Mouse (Mus musculus): ENCODE data around the gene Slc26a3. TPM values are rescaled to one million over a fixed set of nuclear protein-coding genes. Genes with fewer than 3 reads are reported as not detected.
"Not testable (repeated sequence)": the region's sequence is repeated elsewhere in the genome, so short reads cannot be mapped to it uniquely, and the experiment has no call there.

The Slc26a3 gene
- total RNA-seq, 1 experiment from 2014 or later = not detected

DNA sequence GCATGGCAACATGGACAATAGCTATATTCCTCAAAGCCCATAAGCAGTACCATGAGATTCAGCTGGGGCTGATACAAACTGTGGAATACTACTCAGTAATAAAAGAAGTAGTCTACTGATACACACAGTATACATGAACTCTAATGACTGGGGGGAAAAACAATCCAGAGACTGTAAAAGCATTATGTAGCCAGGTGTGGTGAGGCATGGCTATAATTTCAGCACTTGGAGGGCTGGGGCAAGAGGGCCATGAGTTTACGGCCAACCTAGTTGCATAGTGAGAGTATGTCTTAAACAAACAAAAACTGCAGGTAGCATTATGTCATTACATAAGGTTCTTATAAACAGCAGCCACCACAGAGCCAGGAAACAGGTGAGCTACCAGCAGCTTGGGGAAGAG, 10.2 kb downstream of the Slc26a3 start:
- no peak for ATAC-seq (replicated peaks in 1 of 2; ENCODE audit: insufficient read depth in 1 of 2, low FRiP score in 2 of 2, low TSS enrichment in 1 of 2, low read depth in 1 of 2, poor library complexity in 2 of 2, severe bottlenecking in 2 of 2)

DNA sequence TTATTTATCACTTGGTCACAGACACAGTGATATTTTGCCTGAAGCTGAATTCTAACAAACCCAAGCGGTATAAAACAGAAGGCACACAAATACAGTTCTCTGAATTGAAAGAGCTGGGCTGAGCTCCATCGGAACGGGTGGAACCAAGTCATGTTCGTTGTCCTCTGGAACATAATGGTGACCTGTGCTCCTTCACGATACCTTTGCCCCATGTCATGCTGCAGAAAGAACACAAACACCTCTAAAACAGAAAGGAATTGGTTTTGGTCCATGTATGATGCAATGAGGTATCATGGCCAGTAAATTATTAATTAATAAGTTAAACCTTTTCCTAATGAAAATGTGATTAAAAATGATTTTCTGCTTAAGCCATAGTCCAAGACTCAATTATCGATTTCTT, 11.3 kb downstream of the Slc26a3 start:
- no peak for ATAC-seq (replicated peaks in 1 of 2; ENCODE audit: insufficient read depth in 1 of 2, low FRiP score in 2 of 2, low TSS enrichment in 1 of 2, low read depth in 1 of 2, poor library complexity in 2 of 2, severe bottlenecking in 2 of 2)

DNA sequence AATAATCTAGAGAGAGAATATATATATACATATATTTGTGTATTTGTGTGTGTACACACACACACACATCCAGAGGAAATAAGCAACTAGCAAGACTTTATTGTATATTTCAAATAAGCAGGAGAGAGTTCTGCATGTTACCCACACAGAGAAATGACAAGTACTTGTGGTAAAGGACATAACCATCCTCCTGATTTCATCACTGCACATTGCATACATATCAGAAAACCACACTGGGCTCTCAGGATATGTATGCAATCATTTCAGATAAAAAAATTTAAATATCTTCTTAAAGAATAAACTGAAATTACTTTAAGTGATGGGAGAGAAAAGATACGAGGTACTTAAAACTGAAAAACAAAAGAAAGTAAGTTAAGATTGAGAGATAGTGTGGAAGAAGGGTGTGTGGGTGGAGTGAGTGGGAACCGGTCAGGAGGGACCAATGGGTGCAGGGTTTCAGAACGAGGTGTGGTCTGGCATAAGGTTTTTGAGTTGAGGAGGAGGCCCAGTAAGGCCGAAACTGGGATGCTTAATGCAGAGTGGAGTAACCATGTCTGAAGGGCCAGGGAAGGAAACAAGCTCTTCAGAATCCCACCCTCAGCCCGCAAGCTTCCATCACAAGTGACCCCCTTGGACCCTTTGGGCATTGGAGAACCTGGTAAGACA, 14.0 kb downstream of the Slc26a3 start:
- ATAC-seq (replicated peaks in 1 of 2; ENCODE audit: insufficient read depth in 1 of 2, low FRiP score in 2 of 2, low TSS enrichment in 1 of 2, low read depth in 1 of 2, poor library complexity in 2 of 2, severe bottlenecking in 2 of 2) = peak in 1 of 2 experiments; percentile 48; a peak in 1 of 4 replicates

DNA sequence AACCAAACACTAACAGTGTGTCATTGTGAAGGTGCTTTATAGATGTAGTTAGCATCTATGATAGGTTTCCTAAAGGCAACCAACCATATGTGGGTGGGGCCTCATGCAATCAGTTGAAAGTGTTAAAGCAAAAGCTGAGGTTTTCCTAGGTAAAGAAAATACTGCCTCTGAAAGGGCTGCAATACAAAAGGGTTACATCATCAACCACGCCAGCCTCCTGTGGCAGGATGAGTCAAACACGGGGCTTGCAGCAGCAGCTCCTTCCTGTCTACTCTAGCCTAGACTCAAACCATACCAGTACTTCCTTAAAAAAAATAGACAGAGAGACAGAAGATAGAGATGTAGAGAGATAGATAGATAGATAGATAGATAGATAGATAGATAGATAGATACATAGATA, 25.3 kb downstream of the Slc26a3 start:
- ATAC-seq (replicated peaks in 1 of 2; ENCODE audit: insufficient read depth in 1 of 2, low FRiP score in 2 of 2, low TSS enrichment in 1 of 2, low read depth in 1 of 2, poor library complexity in 2 of 2, severe bottlenecking in 2 of 2) = peak; percentile 62 to 82; a peak in 2 of 4 replicates

DNA sequence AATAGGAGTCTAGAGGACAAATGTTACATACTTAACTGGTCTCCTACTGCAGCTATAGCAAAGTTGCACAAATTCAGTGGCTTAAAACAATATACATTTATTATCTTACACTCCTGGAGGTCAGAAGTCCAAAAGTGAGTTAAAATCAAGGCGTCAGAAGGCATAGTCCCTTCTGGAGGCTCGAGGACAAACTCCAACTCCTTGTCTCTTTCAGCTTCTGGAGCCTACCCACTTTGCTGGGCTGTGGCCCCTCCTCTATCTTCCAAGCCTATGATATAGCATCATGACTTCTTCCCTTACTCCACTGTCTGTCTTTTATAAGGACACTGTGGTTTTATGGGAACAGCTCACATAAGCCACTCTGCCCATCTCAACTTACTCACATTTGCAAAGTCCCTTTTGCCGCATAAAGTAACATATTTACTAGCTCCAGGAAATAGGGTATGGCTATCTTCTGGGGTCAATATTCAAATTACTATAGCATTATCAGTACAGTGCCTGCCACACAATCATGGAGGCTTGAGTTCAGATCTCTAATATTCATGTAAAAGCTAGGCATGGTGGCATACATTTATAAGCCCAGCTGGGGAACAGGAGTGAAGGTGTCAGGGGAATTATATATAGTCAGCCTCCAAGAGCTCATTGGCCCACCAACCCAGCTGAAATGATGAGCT, 31.4 kb downstream of the Slc26a3 start:
- no peak for ATAC-seq (replicated peaks in 1 of 2; ENCODE audit: insufficient read depth in 1 of 2, low FRiP score in 2 of 2, low TSS enrichment in 1 of 2, low read depth in 1 of 2, poor library complexity in 2 of 2, severe bottlenecking in 2 of 2)

DNA sequence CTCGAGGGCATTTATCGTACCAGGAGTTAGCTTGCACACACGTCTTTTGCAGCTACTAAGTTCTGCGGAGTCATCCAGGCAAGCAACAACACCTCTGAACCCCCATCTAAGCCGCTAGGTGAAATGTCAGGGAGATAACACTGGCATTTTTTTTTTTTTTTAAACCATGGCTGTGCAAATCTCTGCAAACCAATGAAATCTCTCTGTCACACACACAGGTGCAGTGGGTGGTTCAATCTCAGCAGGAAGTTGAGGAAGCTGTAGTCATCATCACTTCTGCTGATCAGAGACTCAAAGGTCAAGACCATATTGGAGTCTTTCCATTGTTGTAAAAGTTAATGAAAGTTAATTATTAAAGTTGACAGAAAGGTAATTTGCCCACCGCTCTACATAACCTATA, 47.1 kb downstream of the Slc26a3 start:
- no peak for ATAC-seq (replicated peaks in 1 of 2; ENCODE audit: insufficient read depth in 1 of 2, low FRiP score in 2 of 2, low TSS enrichment in 1 of 2, low read depth in 1 of 2, poor library complexity in 2 of 2, severe bottlenecking in 2 of 2)

DNA sequence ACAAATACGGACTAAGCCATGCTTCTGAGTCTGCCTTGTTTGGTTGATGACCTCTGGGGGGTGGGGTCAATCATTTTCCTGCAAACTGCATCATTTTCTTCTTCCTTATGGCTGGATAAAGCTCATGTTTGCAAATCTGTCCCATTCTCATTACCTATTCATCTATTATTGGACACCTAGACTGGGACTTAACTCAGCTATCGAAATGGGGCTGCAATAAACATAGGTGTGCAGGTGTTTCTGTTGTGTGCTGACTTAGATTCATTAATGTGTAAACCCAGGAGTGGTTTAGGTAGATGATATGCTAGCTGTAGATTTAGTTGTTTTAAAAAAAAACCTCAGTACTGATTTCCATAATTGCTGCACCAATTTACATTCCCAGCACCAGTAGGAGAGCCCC, 48.9 kb downstream of the Slc26a3 start:
- ATAC-seq (replicated peaks in 1 of 2; ENCODE audit: insufficient read depth in 1 of 2, low FRiP score in 2 of 2, low TSS enrichment in 1 of 2, low read depth in 1 of 2, poor library complexity in 2 of 2, severe bottlenecking in 2 of 2) = no peak

DNA sequence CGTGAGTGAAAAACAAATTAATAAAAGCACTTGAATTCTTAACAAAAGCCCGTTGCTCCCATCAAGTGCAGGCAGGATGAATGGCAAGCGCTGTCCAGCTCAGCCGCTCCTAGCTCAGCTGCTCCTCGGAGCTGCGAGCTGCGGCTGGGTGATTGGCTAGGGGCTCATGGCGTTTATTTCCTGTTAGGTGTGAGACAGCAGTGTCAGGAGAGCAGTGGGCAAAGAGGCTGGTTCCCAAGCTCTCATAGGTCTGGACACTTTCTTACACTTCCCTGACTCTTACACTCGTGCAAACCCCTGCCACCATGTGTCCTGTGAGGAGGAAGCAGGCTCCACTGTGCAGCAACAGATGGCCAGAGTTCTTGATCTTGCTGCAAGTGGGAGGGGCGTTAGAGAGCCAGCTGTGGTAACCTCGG, 53.5 kb downstream of the Slc26a3 start:
- peak; percentile 87 to 92 for ATAC-seq (replicated peaks in 1 of 2; ENCODE audit: insufficient read depth in 1 of 2, low FRiP score in 2 of 2, low TSS enrichment in 1 of 2, low read depth in 1 of 2, poor library complexity in 2 of 2, severe bottlenecking in 2 of 2)

DNA sequence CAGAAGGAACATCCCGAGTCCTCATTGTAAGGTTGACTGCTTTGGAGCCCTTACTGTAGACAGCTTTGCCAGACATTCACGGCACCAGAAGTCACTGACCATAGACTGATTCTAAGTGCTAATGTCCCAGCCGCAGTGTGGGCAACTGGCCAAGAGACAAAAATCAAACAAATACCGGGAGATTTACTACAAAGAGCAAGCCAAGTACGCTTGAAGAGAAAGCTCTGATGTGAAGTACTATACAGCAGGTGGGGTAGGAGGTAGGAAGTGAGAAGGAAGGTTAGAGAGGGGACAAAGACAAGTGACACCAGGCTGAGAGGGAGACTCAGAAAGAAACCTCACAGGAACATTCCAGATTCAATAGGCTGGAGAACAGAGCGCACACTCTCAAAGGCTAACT, 54.2 kb downstream of the Slc26a3 start:
- no peak for ATAC-seq (replicated peaks in 1 of 2; ENCODE audit: insufficient read depth in 1 of 2, low FRiP score in 2 of 2, low TSS enrichment in 1 of 2, low read depth in 1 of 2, poor library complexity in 2 of 2, severe bottlenecking in 2 of 2)

DNA sequence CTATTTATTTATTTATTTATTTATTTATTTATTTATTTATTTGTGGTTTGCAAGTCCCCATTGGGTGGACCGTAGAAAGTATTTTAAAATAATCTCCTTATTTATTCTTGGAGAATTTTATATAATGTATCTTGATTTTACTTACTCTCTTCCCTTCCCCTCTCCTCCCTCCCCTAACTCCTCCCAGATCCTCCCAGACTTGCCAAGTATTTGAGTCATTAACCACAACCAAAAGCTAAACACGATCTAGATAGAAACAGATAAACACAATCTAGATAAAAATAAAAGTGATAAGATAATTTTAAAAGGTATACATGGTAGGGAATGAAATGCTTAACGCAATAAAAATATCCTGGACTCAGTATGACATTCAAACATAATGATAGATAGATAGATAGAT, 58.7 kb downstream of the Slc26a3 start:
- ATAC-seq (replicated peaks in 1 of 2; ENCODE audit: insufficient read depth in 1 of 2, low FRiP score in 2 of 2, low TSS enrichment in 1 of 2, low read depth in 1 of 2, poor library complexity in 2 of 2, severe bottlenecking in 2 of 2) = no peak

DNA sequence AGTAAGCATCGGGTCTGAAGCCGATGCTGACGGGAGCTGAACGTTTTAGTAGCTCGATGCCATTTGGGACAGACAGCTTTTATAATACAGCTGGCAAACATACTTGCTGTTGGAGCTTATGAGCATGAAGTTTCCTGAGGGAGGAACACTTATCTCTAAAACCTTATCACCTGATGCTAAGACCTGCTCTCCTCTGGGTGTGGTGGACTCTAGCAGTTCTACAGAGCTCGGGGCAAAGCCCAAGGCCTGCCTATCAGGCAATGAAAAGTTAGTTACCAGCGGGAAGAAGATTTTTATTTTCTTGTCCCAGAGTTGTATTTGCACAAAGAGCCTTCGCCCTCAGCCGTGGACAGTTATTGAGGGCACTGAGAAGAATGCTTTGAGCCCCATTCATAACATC, 65.6 kb downstream of the Slc26a3 start:
- no peak for ATAC-seq (replicated peaks in 1 of 2; ENCODE audit: insufficient read depth in 1 of 2, low FRiP score in 2 of 2, low TSS enrichment in 1 of 2, low read depth in 1 of 2, poor library complexity in 2 of 2, severe bottlenecking in 2 of 2)

DNA sequence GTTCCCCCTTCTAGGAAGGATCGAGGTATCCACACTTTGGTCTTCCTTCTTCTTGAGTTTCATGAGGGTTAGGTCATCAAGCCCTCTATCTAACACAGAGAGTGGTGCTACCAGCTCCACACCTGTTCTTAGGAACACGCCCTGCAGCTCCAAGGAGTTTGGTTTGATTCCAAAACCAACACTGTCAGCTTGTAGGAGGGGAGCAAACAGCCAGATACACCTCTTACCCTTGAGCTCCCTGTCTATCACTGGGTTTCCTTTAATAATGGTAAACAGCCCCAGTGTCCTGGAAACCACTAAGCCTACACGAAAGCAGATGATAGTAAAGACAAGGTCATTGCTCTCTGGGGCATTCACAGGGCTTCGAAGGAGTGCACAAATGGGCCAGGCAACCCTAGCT, 67.8 kb downstream of the Slc26a3 start:
- no peak for ATAC-seq (replicated peaks in 1 of 2; ENCODE audit: insufficient read depth in 1 of 2, low FRiP score in 2 of 2, low TSS enrichment in 1 of 2, low read depth in 1 of 2, poor library complexity in 2 of 2, severe bottlenecking in 2 of 2)

DNA sequence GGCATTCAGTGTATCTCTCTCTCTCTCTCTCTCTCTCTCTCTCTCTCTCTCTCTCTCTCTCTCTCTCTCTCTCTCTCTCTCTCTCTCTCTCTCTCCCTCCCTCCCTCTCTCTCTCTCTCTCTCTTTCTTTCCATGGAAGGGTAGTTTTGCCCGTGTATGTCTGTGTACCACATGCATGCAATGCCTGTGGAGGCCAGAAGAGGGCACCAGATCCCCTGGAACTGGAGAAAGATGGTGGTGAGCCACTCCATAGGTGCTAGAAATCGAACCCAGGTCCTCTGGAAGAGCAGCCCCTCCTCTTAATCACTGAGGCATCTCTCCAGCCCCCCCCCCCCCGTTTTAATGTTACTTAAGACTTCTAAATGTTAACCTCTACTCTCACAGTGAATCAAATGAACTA, 69.6 kb downstream of the Slc26a3 start:
- ATAC-seq (replicated peaks in 1 of 2; ENCODE audit: insufficient read depth in 1 of 2, low FRiP score in 2 of 2, low TSS enrichment in 1 of 2, low read depth in 1 of 2, poor library complexity in 2 of 2, severe bottlenecking in 2 of 2) = not testable (repeated sequence)

DNA sequence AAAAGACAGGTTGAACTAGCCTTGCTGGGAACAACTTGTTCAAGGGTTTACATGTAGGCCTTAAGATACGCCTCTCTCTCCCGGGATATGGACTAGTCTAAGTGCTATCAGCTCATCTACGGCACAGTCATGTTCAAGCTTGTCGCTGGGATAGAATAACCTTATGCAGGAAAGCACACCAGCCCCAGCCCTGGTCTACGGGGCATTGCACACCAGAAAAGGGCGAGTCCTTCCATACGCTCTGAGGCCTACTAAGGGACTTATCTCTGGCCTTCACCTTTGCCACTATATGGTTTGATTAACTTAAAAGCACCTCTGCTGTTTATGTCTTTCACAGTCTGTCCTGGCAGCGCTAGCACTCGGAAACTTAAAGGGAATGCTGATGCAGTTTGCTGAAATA, 70.7 kb downstream of the Slc26a3 start:
- ATAC-seq (replicated peaks in 1 of 2; ENCODE audit: insufficient read depth in 1 of 2, low FRiP score in 2 of 2, low TSS enrichment in 1 of 2, low read depth in 1 of 2, poor library complexity in 2 of 2, severe bottlenecking in 2 of 2) = no peak

DNA sequence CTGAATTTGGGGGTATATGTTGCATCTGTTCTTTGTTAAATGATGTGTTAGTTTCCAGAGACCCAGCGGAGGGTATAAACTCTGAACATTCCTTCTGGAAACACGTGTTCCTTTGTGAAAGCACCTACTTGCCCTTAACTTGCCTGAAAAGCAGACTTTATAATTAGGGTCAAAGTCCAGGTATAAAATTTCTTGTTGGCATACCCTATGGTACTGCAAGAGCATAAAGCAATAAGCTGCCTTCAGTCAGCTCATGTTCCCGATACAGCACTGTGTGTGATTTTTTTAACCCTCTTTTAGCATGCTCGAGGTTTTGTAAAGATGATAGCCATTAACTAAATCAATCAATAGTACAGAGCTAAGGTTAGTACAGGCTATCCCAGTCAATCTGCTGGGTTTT, 71.9 kb downstream of the Slc26a3 start:
- ATAC-seq (replicated peaks in 1 of 2; ENCODE audit: insufficient read depth in 1 of 2, low FRiP score in 2 of 2, low TSS enrichment in 1 of 2, low read depth in 1 of 2, poor library complexity in 2 of 2, severe bottlenecking in 2 of 2) = no peak

DNA sequence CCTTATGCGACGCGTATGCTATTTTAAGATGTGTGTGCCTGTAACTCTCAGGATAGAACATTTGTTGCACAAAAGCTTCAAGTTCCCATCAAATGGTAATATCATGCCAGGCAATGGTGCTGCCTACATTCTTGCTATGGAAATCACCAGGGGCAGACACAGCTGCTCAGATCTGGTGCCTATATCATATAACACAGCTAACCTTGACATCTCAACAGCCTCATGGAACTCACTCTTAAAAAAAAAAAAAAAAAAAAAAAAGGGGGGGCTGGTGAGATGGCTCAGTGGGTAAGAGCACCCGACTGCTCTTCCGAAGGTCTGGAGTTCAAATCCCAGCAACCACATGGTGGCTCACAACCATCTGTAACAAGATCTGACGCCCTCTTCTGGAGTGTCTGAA, 87.5 kb downstream of the Slc26a3 start:
- not testable (repeated sequence) for ATAC-seq (replicated peaks in 1 of 2; ENCODE audit: insufficient read depth in 1 of 2, low FRiP score in 2 of 2, low TSS enrichment in 1 of 2, low read depth in 1 of 2, poor library complexity in 2 of 2, severe bottlenecking in 2 of 2)

DNA sequence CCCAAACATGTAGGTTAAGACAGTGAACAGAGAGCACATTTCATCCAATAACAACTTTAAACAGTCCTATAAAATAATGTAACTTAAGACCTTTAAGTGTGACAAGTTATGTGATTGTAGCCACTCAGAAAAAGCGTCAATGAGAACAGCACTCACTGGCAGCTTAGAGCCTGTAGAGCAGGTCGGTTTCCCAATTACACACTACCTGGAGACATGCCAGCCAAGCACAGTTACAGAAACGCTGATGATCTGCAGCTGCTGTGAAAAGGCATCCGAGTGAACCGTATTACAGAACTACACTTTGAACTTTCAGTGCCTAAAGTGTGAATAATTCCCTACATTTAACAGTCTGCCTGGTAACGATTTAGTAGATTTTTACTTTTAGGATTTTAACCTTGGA, 95.8 kb downstream of the Slc26a3 start:
- no peak for ATAC-seq (replicated peaks in 1 of 2; ENCODE audit: insufficient read depth in 1 of 2, low FRiP score in 2 of 2, low TSS enrichment in 1 of 2, low read depth in 1 of 2, poor library complexity in 2 of 2, severe bottlenecking in 2 of 2)

DNA sequence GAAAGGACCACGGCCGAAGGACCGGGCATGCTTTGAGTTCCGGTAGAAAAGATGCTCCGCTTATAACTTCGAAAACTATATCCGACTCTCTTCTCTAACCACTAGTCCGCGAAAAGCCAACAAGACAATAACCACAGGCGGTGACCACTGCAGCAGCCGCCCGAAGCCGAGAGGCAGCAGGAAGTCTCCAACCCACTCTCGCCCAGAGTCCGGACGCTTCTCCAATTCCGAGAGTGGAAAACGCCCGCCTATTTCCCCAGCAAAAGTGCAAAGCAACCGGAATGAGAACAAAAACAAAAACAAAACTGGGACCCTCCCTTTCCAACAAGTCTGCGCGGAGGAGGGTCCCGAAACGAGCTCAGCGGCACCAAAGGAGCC, 108.3 kb downstream of the Slc26a3 start:
- peak in 1 of 2 experiments; percentile 46; a peak in 1 of 4 replicates for ATAC-seq (replicated peaks in 1 of 2; ENCODE audit: insufficient read depth in 1 of 2, low FRiP score in 2 of 2, low TSS enrichment in 1 of 2, low read depth in 1 of 2, poor library complexity in 2 of 2, severe bottlenecking in 2 of 2)
